Mouse (Mus musculus) splenic B cell, adult 2 months (primary cell): ENCODE results near the gene Angptl6.
A peak's percentile ranks its signal among the peaks of the same experiment; 100 is the strongest.

Experiments
- DNase-seq: peaks from one replicate; pipeline ENCODE4 v3.0.0-alpha.2; 2011; ENCODE audit warnings: low read depth, low spot score
- H3K27me3 ChIP-seq: 2 replicates; pipeline ENCODE4 v1.6.1; 2012; ENCODE audit warnings: mild to moderate bottlenecking, low read length, moderate library complexity, mixed read lengths; ENCODE audit not compliant: control insufficient read depth, poor library complexity, insufficient read depth, severe bottlenecking
- H3K36me3 ChIP-seq: 2 replicates; pipeline ENCODE4 v1.6.1; 2012; ENCODE audit warnings: mild to moderate bottlenecking, low read length, moderate library complexity, mixed read lengths; ENCODE audit not compliant: control insufficient read depth, poor library complexity, insufficient read depth, severe bottlenecking

Gene Angptl6

DNA sequence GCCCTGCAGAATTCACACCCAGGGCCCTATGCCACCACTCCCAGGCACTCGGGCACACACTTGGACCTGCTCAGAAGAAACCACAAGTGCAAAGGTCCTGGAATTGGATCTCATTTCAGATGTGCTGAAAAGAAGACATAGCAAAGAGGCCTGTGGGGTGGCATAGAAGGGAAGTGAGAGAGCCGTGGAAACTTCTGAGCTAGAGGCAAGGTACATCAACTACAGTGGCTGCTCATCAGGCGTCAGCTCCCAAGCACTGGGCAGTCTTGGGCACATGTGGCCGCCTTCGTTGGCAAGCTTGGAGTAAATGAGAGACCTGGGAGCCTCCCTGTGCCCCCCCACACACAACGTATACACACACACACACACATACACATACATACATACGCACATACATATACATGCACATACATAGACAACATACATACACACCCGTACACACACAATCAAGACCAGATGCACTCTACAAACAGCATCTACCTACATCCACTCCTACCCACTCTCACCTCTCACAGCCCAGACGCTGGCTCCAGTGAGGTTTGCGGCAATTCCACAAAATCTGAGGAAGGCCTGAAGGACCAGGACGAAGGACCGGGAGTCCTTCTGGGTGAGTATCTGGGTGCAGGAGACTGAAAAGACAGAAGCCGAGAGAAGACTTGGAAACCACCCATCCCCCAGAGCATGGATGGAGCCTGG lies at the start of gene Angptl6:
Gene Angptl6, minus strand, starts transcription at position 631 of the 696 bp plus-strand sequence.
- DNase-seq: peak; percentile 29
- H3K36me3 ChIP-seq: no peaks in the 10 kb centered on the region

DNA sequence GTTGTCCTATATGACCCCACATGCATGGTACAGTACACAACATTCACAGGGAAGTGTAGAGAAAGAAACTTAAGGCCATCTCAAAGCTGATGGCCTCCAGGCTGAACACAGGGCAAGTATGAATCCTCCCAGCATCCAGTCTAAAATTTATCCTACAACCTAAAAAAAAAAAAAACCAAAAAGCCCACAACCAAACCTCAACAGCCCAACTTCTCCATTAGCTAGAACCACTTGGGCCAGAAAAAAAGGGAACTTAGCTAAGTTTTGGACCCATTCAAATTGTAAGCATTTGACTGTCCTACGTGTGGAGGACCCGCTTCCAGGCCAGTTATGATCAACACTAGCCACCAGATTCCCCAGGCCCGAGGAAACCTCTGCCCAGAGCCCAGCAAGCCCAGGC lies 43.7 kb upstream of the Angptl6 start:
- Histone ChIP-seq H3K36me3 (peaks cover 17% of the 10 kb centered on the region), H3K27me3 (no peaks in the 10 kb centered on the region)
- DNase-seq: no peak

More for the DNA sequence above, at the start of gene Angptl6:
- H3K27me3 ChIP-seq: no peaks in the 10 kb centered on the region

DNA sequence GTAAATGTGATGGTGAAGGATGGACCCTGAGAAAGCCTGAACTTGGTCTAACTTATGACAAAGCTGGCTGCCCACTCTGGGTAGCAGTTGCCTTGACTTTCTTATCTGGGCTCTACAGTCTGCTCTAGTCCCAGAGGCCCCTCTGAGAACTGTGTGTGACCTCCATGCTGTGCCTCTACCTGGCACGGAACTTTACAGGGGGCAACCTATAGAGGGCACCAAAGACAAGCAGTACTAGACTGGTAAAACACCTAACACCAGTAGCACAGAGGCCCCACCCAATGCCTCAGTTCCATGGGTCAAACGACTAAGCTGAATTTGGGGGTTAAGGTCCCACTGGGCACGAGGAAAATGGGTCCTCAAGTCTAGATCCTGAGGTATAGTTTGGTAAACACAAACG lies 36.6 kb upstream of the Angptl6 start:
- H3K27me3 ChIP-seq: no peaks in the 10 kb centered on the region
- H3K36me3 ChIP-seq: peaks cover 4% of the 10 kb centered on the region
- peak; percentile 66 for DNase-seq

DNA sequence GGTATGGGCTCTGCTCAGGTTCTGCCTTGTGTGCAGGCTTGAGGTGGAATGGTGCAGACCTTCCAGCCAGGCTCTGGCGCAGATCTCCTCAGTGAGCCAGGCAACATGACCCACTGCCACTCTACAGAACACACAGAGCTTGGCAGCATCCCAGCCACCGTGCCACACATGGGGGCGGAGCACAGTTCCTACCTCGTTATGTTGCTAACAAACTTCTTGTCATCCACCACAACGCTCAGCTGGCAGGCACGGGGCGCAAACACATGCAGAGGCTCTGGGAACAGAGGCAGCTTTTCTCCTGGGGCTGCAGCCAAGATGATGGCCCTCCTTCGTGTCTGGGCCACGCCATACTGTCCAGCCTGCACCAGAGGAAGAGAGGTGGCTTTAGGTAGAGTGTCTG lies 30.4 kb upstream of the Angptl6 start:
- DNase-seq: no peak
- Histone ChIP-seq H3K36me3 (peaks cover 16% of the 10 kb centered on the region), H3K27me3 (no peaks in the 10 kb centered on the region)

DNA sequence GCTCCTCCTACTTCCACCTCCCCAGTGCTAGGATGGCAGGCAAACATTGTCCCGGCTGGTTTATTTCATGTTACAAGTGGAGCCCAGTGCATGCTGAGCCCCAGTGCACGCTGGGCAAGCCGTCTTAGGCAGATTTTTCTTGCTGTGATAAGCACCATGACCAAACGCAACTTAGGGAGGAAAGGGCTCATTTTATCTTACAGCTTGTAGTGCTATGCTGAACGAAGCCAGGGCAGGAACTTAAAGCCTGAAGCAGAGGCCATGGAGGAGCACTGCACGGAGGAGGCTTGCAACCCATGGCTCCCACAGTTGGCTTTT lies 22.6 kb upstream of the Angptl6 start:
- DNase-seq: no peak
- H3K27me3 ChIP-seq: no peaks in the 10 kb centered on the region
- no peaks in the 10 kb centered on the region for H3K36me3 ChIP-seq

DNA sequence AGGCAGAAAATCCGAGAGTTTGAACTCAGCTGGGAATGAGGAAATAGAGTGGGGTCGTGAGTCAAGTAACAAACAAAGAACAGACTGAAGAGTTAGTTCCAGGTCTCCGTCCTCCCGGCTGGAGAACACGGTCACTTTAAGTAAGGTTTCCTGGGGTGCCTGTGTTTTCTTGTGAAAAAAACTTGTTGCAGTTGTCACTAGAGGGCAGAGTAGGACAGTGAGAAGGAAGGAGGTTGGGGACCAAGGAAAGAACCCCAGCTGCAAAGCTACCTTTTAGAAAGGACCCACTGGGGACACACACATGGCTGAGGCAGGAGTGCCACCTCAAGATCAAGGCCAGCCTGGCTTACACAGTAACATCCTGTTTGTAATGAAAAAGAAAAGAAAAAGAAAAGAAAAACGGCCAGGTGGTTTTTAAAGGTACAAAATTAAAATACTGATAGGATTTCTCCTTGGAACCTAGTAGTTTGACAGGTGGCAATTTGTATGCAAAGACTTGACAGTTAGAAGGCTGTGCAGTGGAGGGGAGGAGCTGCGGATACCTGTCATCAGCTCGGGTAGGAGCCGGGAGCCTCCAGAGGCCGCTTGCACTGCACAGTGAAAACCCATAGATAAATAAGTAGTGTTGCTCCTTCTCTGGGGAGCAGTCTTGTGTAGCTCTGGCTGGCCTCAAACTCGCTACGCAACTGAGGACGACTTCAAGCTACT lies 22.1 kb upstream of the Angptl6 start:
- peaks cover 2% of the 10 kb centered on the region; the same call in 1 of the 2 replicates for H3K36me3 ChIP-seq
- H3K27me3 ChIP-seq: no peaks in the 10 kb centered on the region
- peak; percentile 83 for DNase-seq

DNA sequence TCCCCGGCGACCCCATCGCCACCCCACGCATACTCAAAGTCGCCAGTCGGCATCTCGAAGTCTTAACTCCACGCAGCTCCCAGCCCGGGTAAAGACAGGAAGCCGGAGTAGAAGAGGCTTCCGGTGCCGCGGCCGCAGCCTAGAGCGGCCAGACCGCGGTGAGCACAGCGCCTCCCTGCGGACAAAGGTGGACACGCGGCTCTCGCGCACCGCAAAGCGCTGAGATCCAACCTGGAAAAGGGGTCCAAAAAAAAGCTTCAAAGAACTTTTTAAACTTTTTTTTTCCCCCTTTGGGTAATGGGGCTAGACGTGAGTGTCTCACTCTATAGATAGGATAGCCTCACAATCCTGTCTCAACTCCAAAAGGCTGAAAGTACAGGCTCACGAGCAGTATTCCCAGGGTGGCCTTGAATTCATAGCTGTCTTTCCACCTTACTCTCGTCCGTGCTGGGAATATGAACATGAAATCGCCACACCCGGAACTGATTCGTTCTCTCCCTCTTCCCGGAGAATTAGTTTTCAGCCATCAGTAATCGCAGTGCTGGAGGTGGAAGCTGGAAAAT lies 19.1 kb upstream of the Angptl6 start, which contains the start of gene Eif3g:
Gene Eif3g, minus strand, starts transcription at position 113 of the 563 bp plus-strand sequence.
- DNase-seq: peak; percentile 92
- Histone ChIP-seq H3K27me3 (no peaks in the 10 kb centered on the region), H3K36me3 (peaks cover 13% of the 10 kb centered on the region)

DNA sequence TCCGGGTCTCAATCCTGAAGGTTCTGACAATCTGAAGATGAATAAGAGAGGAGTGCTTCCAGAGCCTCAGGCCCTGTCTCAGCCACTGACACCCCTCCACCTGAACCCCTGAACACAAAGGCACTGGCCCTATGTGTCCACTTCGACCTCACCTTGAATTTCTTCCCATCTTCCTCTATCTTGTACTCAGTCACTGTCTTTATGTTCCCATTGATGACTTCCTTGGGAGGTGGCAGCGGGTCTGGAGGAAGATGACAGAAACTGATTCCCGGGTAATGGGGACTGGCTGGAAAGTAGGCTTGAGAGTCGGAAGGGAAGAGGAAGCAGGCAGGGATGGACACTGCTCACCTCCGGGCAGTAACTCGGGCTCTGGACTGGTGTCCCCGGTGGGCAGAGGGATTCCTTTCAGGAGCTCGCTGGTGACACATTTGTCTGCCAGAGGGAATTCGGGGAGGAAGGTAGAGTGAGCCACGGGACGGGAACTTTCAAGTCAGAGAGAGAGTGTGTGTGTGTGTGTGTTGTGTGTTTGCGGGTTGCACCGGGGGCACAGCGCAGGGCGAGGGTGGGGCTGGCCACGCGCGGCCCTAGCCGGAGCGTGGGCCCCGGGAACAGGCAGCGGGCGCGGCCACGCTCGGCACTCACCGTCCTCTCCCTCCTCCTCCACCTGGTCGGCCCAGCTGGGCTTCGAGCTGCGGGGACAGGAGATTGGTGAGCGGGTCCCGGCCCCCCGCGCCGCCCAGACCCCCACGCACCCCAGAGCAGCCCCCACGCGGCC lies 18.4 kb upstream of the Angptl6 start:
- Histone ChIP-seq H3K27me3 (no peaks in the 10 kb centered on the region), H3K36me3 (peaks cover 13% of the 10 kb centered on the region)
- no peak for DNase-seq

DNA sequence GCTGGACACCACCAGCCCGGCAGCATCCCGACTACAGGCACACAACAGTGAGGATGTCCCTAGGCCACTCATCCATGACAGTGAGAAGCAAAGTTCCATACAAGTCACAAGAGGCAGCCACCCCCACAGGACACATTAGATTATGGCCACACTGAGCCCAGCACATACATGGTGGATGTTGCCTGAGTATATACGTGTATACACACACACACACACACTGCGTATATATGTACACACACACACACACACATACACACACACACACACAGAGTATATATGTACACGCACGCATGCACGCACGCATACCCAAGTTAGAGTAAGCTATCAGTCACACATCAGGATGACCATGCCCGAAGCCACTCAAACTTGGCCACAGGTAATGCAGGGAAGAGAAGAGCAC lies 15.9 kb upstream of the Angptl6 start:
- H3K36me3 ChIP-seq: peaks cover 13% of the 10 kb centered on the region

DNA sequence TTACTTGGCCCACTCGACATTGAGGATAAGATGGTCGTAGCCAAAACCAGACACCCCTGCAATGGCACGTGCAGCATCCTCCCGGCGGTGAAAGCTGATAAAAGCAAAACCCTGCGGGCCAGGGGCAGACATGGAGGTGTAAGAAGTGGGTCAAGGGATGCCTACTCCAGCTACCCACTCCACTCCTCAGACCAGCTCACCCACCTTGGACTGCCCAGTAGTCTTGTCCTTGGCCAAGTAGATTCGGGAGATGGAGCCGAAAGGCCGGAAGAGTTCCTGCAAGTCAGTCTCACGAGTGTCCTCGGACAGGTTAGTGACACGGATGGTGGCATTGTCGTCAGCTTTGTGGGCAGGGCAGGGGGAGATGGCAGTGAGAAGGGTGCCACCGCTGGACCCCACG lies 15.1 kb upstream of the Angptl6 start:
- DNase-seq: no peak
- peaks cover 13% of the 10 kb centered on the region for H3K36me3 ChIP-seq
- no peaks in the 10 kb centered on the region for H3K27me3 ChIP-seq

More for the DNA sequence above, 15.9 kb upstream of the Angptl6 start:
- no peaks in the 10 kb centered on the region for H3K27me3 ChIP-seq
- no peak for DNase-seq

DNA sequence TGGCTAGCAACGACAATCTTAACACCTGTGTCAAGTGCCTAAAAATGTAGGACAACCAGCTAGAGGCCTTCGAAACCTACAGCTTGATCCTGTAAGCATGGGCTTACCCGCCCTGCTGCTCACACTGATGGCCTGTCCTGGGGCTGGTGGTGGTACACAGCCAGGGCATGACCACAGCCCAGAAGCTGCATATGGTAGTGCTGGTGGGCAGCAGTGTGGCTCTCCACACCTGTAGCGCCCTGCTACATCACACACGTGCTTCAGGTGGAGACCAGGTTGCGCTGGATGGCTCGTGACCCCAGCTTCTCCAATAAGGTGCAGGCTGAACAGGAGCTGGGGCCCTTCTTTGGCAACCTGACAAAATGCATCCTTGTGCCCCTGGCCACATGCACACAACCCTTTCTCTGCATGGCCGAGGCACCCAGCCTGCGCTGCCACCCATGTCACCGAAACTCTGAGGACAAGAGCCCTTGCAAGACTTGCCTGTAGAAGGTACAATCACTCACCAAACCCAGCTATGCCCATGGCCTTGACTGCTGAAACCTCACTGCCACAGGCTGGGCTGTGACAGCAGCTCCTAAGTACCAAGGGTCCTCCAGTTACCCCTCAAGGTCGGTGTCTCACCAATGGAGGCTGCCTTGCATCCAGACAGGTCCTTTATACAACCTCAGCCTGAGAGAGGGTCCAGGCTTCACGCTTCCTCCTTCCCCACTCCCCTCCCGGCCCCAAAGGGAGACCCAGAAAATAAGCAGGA lies 14.2 kb upstream of the Angptl6 start:
- no peak for DNase-seq
- Histone ChIP-seq H3K27me3 (no peaks in the 10 kb centered on the region), H3K36me3 (peaks cover 13% of the 10 kb centered on the region)

DNA sequence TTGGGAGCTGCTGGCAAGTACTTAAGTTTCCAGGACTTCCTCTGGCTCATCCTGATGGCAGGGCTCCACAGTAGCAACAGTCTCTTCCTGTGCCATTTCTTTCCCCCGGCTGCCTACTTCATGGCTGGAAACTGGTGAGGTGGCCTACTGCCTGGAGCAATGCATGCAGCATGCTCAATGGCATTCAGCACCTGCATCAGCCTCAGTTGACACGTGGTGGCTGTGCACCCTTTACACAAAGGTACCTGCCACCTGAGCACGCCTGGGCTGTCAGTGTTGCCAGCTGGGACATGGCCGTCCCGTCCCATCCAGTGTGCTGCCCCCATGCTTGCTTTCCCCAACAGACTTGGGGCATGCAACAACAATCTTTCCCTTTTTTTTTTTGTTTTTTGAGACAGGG lies 13.5 kb upstream of the Angptl6 start:
- DNase-seq: no peak
- Histone ChIP-seq H3K27me3 (no peaks in the 10 kb centered on the region), H3K36me3 (peaks cover 13% of the 10 kb centered on the region)

DNA sequence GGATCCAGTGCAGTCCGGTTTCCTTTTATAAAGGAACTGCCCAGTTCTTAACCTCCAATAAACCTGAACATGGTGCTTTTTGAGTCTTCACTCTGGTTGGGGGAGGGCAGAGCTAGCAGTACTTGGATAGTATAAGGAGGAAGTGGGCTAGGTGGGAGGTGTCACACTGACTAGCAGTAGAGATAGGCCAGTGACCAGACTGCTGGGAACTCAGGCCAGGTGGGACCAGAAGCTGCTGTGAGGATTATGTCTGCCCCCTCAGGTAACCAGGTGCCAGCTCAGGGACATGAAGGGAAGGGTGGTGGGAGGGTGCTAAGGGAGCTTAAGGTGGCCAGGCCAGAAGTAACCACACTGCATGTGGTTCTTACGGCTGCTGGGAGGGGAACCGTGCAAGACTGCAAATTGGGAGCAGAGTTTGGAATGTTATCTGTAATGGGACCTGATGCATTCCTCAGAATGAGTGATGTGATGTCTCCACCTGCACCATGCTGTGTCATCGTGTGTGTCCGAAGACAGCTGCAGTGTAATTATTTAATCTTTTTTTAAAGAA lies 12.7 kb upstream of the Angptl6 start:
- Histone ChIP-seq H3K36me3 (peaks cover 13% of the 10 kb centered on the region), H3K27me3 (no peaks in the 10 kb centered on the region)
- no peak for DNase-seq
